Mouse (Mus musculus) frontal cortex, postnatal 10 days (tissue): ENCODE measurements at regions not wholly inside any gene's neighbourhood (a gene's known extent, or its start where the extent isn't known, plus 50 kb on each side); places are given as distances from the start of the nearest gene placed in this dataset.

ENCODE experiments used
- DNase-seq, 2 experiments: peaks; one replicate each; pipeline ENCODE4 v3.0.0; 2022; ENCODE audit warnings: low spot score in 2 of 2, mixed read lengths in 1 of 2

- no peak for DNase-seq
Observed at GRCm38 (mm10) chr8:9152313-9152925, 462.1 kb upstream of the Arglu1 start.

- DNase-seq: no peak
Observed at GRCm38 (mm10) chr8:9144362-9144761, 454.0 kb upstream of the Arglu1 start.

- DNase-seq: no peak
Observed at GRCm38 (mm10) chr8:9139781-9140180, 449.5 kb upstream of the Arglu1 start.

- no peak for DNase-seq
Observed at GRCm38 (mm10) chr8:9139059-9139620, 448.8 kb upstream of the Arglu1 start.

- no peak for DNase-seq
Observed at GRCm38 (mm10) chr8:9133758-9134157, 443.4 kb upstream of the Arglu1 start.

- DNase-seq: no peak
Observed at GRCm38 (mm10) chr8:9132612-9133218, 442.4 kb upstream of the Arglu1 start.

GRCm38 (mm10) chr8:9131249-9131648 is 440.9 kb upstream of the Arglu1 start:
- no peak for DNase-seq

GRCm38 (mm10) chr8:9124503-9124902 is 434.2 kb upstream of the Arglu1 start:
- no peak for DNase-seq

GRCm38 (mm10) chr8:9117809-9118737 is 427.8 kb upstream of the Arglu1 start:
- no peak for DNase-seq

GRCm38 (mm10) chr8:9095980-9096379 is 405.7 kb upstream of the Arglu1 start:
- DNase-seq: no peak

GRCm38 (mm10) chr8:9094002-9094401 is 403.7 kb upstream of the Arglu1 start:
- DNase-seq: no peak

GRCm38 (mm10) chr8:9093356-9093755 is 403.0 kb upstream of the Arglu1 start:
- DNase-seq: no peak

GRCm38 (mm10) chr8:9072724-9073123 is 382.4 kb upstream of the Arglu1 start:
- no peak for DNase-seq

- DNase-seq: no peak
Observed at GRCm38 (mm10) chr8:9072286-9072685, 382.0 kb upstream of the Arglu1 start.

GRCm38 (mm10) chr8:9070953-9071352 is 380.6 kb upstream of the Arglu1 start:
- DNase-seq: no peak

GRCm38 (mm10) chr8:9069845-9070244 is 379.5 kb upstream of the Arglu1 start:
- no peak for DNase-seq

GRCm38 (mm10) chr8:9067731-9068130 is 377.4 kb upstream of the Arglu1 start:
- no peak for DNase-seq

- no peak for DNase-seq
Observed at GRCm38 (mm10) chr8:9060166-9060565, 369.8 kb upstream of the Arglu1 start.

- no peak for DNase-seq
Observed at GRCm38 (mm10) chr8:9055416-9055819, 365.1 kb upstream of the Arglu1 start.

GRCm38 (mm10) chr8:9054801-9055200 is 364.5 kb upstream of the Arglu1 start:
- no peak for DNase-seq

GRCm38 (mm10) chr8:9051699-9052098 is 361.4 kb upstream of the Arglu1 start:
- peak in 1 of 2 experiments; percentile 23 for DNase-seq

- no peak for DNase-seq
Observed at GRCm38 (mm10) chr8:9050740-9051475, 360.6 kb upstream of the Arglu1 start.
